Mouse (Mus musculus): ENCODE measurements around the gene Cps1.

- TF ChIP-seq TAL1 (IDR thresholded peaks at IDR 0.05; ENCODE audit: low read length) (no peak), GATA1 (IDR thresholded peaks at IDR 0.05; ENCODE audit: low read length) (no peak)
Observed at GRCm38 (mm10) chr1:67103476-67104248, 19.2 kb upstream of the Cps1 start.
